Mouse (Mus musculus) gonadal fat pad, adult 2 months (tissue): ENCODE results near the gene Raet1e. TPM values are rescaled to one million over a fixed set of nuclear protein-coding genes. Genes with fewer than 3 reads are reported as not detected.
"Not testable (repeated sequence)": the region's sequence is repeated elsewhere in the genome, so short reads cannot be mapped to it uniquely, and the experiment has no call there.

Experiments used
- DNase-seq: peaks from one replicate; pipeline ENCODE4 v3.0.0-alpha.2; 2012; ENCODE audit warnings: low read depth
- polyA plus RNA-seq: library from polyadenylated mRNA; depleted of rRNA; stranded (reverse); fragments of >200 nt; gene quantifications from 2 replicates; pipeline ENCODE4 v1.2.3, GENCODE M21; 2012

Raet1e gene
- polyA plus RNA-seq, 1 experiment, result 0.72 TPM

DNA sequence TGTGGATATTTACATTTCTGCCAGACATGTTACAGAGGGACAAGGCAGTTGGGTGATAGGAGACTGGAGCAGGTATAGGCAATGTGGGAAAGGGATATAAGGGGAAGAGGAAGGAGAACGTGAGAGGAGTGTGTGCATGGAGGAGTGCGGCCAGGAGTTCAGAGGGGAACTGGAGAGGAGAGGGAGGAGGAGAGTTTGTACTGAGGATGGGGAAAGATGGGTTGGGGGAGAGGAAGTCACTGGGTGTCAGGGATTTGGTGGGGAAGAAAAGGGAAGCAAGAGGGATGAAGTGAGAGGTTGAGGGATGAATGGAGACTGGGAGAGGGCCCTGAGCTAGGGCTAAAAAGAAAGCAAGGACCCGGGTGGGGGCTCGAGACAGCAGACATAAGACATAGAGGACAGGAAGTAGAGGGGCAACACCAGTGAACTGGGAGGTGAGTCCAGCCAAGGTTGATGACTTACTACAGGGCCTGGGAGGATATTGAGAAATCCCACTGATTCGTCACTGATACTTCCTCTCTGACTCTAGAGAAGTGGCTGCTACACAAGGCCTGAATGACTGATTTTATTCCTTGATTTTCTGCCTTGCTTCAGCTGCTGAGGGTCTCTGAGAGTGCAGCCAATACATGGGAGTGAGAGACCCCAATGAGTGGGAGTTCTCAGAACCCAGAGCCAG is 7.1 kb downstream of the Raet1e start:
- not testable (repeated sequence) for DNase-seq

DNA sequence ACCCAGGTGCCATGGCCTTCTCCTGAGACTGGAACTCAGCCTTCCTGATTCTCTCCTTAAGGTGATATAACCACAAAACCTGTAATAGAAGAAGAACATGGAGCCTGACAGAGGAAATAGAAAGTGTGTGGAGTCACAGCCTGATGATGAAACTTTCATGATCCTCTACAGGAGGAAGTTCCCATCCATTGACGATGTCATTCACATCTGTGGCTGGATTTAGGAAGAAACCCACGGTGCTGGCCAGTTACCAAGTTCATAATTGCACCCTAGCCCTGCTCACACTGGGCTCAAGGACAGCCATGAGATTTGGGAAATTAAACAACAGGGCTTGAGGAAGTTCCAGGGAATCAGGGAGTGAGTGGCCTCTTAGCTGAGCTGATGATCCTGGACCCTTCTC is 7.7 kb downstream of the Raet1e start:
- not testable (repeated sequence) for DNase-seq

- DNase-seq, result not testable (repeated sequence)
Observed at GRCm38 (mm10) chr10:22167061-22167460, 8.7 kb downstream of the Raet1e start.

DNA sequence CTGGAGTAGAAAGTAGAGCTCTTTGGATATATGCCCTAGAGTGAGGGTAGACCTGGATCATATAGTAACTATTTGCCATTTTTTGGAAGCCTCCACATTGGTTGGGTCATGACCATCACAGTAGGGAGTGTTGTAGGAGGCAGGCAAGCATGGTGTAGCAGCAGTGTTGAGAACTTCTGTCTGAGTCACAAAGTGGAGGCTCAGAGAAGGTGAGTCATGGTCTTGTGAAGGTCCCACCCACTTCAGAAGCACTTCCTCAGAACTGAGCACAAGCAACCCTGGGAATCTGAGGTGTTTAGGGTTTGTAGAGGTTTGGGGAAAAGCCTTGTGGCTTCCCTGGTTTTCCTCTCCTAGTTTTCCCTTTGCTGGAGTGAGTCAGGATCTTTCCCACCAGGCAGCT is 10.7 kb downstream of the Raet1e start:
- DNase-seq, result not testable (repeated sequence)

DNA sequence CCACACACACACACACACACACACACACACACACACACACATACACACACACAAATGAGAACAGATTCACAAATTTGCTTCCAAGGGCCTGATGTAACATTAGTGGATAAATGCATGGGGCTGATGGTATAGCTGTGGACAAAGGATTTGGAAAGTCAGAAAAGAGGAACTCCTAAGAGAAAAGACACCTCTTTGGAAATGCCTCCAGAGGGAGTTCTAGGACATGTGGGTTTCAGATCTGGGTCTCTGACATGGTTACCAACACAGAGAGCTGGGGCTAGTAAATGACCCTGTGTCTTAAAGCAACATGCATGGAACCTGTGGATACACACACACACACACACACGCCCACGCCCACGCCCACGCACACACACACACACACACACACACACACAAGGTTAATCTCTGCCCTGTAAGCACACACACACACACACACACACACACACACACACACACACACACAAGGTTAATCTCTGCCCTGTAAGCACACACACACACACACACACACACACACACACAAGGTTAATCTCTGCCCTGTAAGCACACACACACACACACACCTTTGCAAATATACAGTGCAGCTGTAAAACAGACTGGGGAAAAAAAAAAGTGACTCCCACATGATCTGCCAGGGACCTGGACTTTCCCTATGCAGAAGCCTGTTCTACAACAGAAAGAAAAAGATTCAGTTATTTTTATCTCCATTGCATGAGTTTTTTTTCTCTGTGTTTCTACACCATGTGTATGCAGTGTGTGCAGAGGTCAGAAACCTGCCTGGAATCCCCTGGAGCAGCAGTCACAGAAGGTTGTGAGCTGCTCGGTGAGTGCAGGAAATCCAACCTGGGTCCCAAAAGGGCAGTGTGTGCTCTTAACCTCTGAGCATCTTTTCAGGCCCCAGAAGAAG is 14.3 kb downstream of the Raet1e start:
- DNase-seq, result not testable (repeated sequence)

DNA sequence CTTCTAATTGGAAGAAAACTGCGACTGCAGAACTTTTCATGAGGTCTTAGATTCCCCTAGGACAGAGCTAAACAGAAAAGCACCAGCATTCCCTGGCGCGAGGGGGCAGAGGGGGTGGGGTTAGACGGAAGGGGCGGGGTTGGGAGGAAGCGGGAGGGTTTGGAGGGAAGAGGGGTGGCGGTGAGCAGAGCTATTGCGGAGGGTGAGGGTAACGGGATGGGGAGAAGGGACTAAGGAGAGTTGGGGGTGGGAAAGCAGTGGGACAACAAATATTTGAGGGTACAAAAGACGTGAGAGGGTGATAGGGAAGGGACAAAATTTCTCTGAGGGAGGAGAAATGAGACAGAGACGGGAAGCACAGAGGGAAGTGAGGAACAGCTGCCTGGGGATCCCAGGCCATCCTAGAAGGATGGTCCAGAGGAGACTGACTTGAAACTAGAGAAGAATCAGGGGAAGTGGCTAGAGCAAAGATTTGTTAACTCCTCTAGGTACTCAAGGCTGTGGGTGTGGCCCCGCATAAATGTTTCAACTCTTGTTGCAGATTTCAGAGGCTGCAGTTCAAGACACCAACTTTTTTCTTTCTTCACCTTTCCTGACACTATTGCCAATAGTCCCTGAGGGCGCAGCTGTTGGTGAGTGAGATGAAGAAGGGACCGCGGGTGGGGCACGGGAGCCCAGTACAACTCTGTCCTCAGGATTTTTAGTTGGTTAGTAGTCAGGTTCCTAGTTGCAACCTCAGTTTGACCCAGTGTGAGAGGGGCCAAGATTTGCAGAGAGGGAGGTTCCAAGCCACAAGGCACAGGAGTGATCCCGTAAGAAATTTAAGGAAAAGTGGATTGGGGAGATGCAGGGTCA is 15.2 kb downstream of the Raet1e start:
- DNase-seq, result not testable (repeated sequence)

GRCm38 (mm10) chr10:22174190-22174487 is 15.8 kb downstream of the Raet1e start:
- DNase-seq, result not testable (repeated sequence)

- DNase-seq, result not testable (repeated sequence)
Observed at GRCm38 (mm10) chr10:22176515-22176914, 18.1 kb downstream of the Raet1e start.

DNA sequence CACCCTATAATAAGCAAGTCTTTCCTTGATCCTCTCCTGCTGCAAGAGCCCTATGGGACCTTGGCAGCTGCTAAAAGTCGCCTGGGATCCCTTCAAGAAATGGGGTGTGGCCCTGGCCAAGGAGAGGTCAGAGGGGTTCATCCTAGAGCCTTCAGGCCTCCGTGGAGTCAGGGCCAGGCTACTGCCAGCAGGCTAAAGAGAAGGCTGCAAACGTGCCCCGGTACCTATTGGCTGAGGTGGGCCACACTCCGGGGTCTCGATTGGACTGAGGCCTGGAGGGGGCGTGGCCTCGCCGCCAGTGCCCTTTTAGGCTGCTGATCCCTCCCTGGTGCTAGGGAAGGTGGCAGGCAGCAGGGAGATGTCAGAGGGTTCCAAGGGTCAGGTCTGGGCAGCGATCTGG is 32.7 kb downstream of the Raet1e start:
- not testable (repeated sequence) for DNase-seq

- DNase-seq, result not testable (repeated sequence)
Observed at GRCm38 (mm10) chr10:22201352-22201751, 43.0 kb downstream of the Raet1e start.

DNA sequence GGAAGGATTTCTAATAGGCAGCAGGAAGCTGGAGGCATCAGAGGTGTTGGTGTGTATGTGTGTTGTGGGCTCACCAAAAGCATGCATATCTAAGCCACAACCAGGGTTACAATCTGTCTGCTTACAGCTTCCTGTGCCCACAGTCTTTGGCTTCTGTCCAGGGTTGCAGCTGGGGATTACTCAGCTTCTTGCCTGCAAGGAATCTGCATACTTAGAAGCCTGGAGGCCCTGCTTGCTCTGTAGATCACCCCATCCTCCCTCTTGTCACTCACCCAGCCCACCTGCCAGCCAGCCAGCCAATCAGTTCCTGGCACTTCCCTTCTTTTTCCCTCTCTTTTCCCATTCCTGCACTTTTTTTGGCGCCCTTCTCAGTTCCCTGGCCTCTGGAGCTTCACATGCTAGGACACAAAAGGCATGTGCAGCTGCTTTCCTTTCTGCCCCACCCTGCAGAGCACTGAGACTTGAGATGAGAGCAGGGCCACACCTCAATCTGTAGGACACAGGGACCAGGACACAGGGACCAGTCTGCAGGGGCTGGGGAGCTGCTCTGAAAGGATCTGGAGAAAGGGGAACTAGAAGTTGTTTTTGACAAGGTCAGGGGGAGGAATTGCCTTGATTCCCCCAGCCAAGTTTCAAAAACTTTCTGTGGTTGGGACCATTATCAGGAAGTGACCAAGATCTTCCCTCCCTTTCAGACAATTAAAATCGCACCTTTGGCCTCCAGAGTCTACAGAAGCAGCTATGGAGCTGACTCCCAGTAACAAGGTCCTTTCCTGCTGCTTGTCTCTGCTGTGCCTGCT is 44.6 kb downstream of the Raet1e start:
- not testable (repeated sequence) for DNase-seq

GRCm38 (mm10) chr10:22206443-22206842 is 48.1 kb downstream of the Raet1e start:
- not testable (repeated sequence) for DNase-seq

DNA sequence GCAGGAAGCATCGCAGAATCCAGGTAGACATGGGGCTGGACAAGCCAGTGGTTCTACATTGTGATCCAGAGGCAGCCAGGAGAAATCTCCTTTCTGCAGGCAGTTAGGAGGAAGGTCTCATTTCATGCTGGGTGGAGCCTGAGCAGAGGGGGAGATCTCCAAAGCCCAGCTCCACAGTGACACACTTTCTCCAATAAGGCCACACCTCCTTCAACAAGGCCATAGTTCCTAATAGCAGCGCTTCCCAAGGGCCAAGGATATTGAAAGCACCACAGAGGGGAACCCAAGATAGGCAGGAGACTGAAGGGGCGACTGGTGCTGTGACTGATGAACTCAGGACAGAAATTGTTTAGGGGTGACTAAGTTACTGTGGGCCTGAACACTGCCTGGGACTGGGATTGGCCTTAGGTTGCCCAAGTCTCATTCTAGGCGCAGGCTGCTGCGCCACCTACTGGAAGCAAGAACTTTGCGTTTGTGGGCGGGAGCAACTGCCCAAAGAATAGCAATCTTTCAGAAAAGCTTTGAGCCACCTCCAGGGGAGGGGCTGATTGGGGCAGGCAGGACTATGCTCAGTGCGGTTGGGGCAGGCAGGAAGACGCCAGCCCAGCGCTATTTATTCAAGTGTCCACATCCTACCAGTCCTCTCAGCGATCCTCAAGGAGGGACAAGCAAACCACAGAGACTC is 53.8 kb downstream of the Raet1e start:
- not testable (repeated sequence) for DNase-seq

DNA sequence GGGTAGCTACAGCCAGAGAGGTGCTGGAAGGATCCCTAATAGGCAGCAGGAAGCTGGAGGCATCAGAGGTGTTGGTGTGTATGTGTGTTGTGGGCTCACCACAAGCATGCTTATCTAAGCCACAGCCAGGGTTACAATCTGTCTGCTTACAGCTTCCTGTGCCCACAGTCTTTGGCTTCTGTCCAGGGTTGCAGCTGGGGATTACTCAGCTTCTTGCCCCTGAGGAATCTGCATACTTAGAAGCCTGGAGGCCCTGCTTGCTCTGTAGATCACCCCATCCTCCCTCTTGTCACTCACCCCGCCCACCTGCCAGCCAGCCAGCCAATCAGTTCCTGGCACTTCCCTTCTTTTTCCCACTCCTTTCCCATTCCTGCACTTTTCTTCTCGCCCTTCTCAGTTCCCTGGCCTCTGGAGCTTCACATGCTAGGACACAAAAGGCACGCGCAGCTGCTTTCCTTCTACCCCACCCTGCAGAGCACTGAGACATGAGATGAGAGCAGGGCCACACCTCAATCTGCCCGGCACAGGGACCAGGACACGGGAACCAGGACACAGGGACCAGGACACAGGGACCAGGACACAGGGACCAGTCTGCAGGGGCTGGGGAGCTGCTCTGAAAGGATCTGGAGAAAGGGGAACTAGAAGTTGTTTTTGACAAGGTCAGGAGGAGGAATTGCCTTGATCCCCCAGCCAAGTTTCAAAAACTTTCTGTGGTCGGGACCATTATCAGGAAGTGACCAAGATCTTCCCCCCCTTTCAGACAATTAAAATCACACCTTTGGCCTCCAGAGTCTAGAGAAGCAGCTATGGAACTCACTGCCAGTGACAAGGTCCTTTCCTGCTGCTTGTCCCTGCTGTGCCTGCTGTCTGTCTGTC is 65.3 kb downstream of the Raet1e start:
- DNase-seq, result not testable (repeated sequence)

DNA sequence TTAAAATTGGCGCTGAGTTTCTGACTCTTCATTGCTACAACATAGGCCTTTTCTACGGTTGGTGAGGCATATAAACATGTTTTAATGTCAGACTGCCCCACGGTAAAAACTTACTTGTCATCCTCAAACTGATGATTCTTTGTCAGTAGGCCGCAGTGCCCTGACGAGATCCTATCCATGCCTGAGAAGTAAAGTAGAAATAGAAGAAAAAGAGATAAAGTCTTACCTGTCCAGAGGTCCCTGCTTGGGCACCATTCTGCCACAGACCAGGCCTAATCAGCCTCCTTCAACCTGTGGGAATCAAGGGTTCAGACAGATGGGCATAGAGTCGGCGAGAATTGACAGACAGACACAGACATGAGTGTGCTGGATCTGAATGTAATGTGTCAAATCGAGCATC is 106.7 kb downstream of the Raet1e start:
- DNase-seq, result no peak

- not testable (repeated sequence) for DNase-seq
Observed at GRCm38 (mm10) chr10:22270879-22271786, 112.8 kb downstream of the Raet1e start.

DNA sequence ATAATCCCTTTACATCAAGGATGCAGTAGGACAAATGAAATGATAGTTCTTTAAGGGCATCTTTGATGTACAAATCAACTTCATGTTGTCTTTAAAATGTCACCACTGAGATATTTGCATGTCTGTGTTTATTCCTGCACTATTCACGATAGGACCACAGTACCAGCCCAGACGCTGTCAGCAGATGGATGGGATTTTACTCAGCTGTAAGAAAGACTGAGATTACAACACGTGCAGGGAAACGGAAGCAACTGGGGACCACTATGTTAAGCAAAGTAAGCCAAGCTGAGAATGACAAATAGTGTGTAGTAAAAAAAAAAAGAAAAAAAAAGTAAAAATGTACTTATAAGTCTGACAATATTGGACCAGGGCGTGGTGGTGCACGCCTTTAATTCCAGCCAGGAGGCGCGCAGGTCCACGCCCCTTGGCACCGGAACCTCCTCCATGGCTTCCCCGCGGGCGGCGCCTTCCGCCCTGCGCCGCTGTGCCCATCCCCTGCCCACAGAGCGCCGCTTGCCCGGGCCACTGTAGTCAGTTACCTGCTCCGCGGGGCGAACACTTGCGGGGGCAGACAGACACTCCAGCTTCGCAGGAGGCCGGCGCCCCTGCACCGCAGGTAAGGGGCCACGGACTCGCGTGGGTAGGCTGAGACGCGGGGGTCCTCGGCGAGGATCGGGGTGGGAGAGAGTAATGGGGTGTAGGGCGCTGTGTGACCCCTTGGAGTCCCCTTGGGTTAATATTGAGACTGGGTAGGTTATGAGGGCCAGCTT is 114.7 kb downstream of the Raet1e start:
- DNase-seq, result not testable (repeated sequence)
